Comparison of ENCODE assay signal across 9 mouse cellular contexts in genomic region chr9:32033937-32034336, GRCm38 (mm10).
A peak's percentile ranks its signal among the peaks of the same experiment; 100 is the strongest.
DNase-seq lines count a peak whose midpoint lies in the region; ATAC-seq and TF ChIP-seq lines count a peak whose summit lies in the region.
"Had no signal": no experiment of that assay in that cellular context is flagged by ENCODE, and none has a peak within 500 bp of the region (broad histone marks: within the 10 kb centered on the region; RNA-seq: fewer than 3 reads in every experiment).

No protein-coding gene starts in this region.

- no peaks in the 10 kb centered on the region for H3K9me3 ChIP-seq in heart, embryonic 12.5 days (replicated peaks)
- no peaks in the 10 kb centered on the region for H3K9me3 ChIP-seq in midbrain, embryonic 14.5 days (ENCODE audit: control insufficient read depth, low read length)

- no peaks in the 10 kb centered on the region for H3K36me3 ChIP-seq in heart, embryonic 12.5 days
- no peaks in the 10 kb centered on the region for H3K36me3 ChIP-seq in midbrain, embryonic 14.5 days (ENCODE audit: control insufficient read depth, insufficient read depth, low read length)

- H3K4me3 ChIP-seq in heart, embryonic 12.5 days = peak overlapping the region; percentile 78; the same call in 1 of the 2 replicates
- H3K4me3 ChIP-seq in midbrain, embryonic 14.5 days (replicated peaks; ENCODE audit: low read depth, low read length) = peak overlapping the region; percentile 80

- ATAC-seq in heart, embryonic 12.5 days (ENCODE audit: insufficient number of reproducible peaks, low FRiP score) = no peak
- peak; percentile 68 for ATAC-seq in granulocyte monocyte progenitor cell, adult 5-6 weeks (replicated peaks; ENCODE audit: poor library complexity, severe bottlenecking)
- ATAC-seq in midbrain, embryonic 14.5 days (ENCODE audit: low FRiP score, low TSS enrichment) = no peak
- ATAC-seq in activated CD4-positive, CD25-positive, alpha-beta regulatory T cell, adult 4 months = no peak

- peak overlapping the region; percentile 77 for H3K4me2 ChIP-seq in heart, embryonic 12.5 days
- H3K4me2 ChIP-seq in midbrain, embryonic 14.5 days (ENCODE audit: low read length) = peak overlapping the region; percentile 79

- peaks cover 52% of the 10 kb centered on the region for H3K4me1 ChIP-seq in heart, embryonic 12.5 days (replicated peaks)
- H3K4me1 ChIP-seq in midbrain, embryonic 14.5 days (ENCODE audit: control insufficient read depth, insufficient read depth, low read length) = peaks cover 30% of the 10 kb centered on the region

- no peak for TF ChIP-seq CTCF in brain, embryonic 14.5 days (IDR thresholded peaks at IDR 0.05; ENCODE audit: borderline replicate concordance, extremely low read depth, insufficient read depth, insufficient read length)

- H3K27me3 ChIP-seq in heart, embryonic 12.5 days (replicated peaks) = no peaks in the 10 kb centered on the region
- no peaks in the 10 kb centered on the region for H3K27me3 ChIP-seq in midbrain, embryonic 14.5 days (ENCODE audit: control insufficient read depth, insufficient read depth, low read length)

- no peak overlapping the region for H3K27ac ChIP-seq in heart, embryonic 12.5 days (ENCODE audit: poor library complexity, severe bottlenecking)
- no peak overlapping the region for H3K27ac ChIP-seq in midbrain, embryonic 14.5 days (replicated peaks; ENCODE audit: low read depth, low read length)

- intact Hi-C loops in heart, postnatal 14 days (cut with DNase I) = loop anchor here (5.0 kb wide), 3 partner anchors 62 to 123 kb away; no protein-coding TSS in a partner anchor

- TF ChIP-seq POLR2A in brain, embryonic 14.5 days (IDR thresholded peaks at IDR 0.05; ENCODE audit: borderline replicate concordance, extremely low read depth, insufficient read depth, insufficient read length, poor library complexity, severe bottlenecking) = no peak

- H3K9ac ChIP-seq in heart, embryonic 12.5 days = no peak overlapping the region
- H3K9ac ChIP-seq in midbrain, embryonic 14.5 days (replicated peaks; ENCODE audit: low read length) = peak overlapping the region; percentile 96

- WGBS in heart, embryonic 12.5 days = 18% methylated on average over 6 of the region's 6 CpGs
- 15% methylated on average over 6 of the region's 6 CpGs for WGBS in midbrain, embryonic 14.5 days

- DNase-seq in heart, postnatal 14 days = no peak
- peak; percentile 20 for DNase-seq in brain, embryonic 14.5 days (ENCODE audit: low read depth)
- no peak for DNase-seq in midbrain, embryonic 14.5 days
- DNase-seq in urinary bladder, postnatal 36 days (ENCODE audit: low spot score in 2 of 2) = no peak
- DNase-seq in spleen, postnatal 36 days (ENCODE audit: low spot score in 2 of 2) = no peak
- DNase-seq: lung, postnatal 36 days had no signal
